Mouse (Mus musculus) cerebellum, adult 8-10 months (tissue): ENCODE measurements around the gene Mtx1.

Experiments used
- DNase-seq: peaks from one replicate; pipeline ENCODE4 v3.0.0; 2022

Gene Mtx1

GRCm38 (mm10) chr3:89210731-89211130 lies 16.2 kb downstream of the Mtx1 start:
- no peak for DNase-seq

DNA sequence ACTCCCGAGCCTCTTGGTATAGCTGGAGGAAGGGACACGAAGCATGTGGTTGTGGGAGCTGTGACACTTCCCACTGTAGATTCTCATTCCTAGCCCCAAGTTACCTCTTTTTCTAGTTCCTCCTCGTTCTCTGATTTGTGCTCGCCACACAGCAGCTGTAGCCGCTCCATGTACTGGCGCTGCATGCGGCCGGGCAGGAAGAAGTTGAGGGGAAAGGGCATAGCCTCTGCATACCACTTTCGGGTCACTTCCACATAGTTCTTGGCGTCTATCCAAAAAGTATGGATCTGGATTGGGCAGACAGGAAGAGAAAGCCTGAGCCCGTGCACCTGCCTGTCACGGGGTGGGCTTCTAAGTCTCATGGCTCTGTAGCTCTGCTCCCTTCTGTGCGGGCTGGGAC lies 16.7 kb downstream of the Mtx1 start:
- DNase-seq: no peak

DNA sequence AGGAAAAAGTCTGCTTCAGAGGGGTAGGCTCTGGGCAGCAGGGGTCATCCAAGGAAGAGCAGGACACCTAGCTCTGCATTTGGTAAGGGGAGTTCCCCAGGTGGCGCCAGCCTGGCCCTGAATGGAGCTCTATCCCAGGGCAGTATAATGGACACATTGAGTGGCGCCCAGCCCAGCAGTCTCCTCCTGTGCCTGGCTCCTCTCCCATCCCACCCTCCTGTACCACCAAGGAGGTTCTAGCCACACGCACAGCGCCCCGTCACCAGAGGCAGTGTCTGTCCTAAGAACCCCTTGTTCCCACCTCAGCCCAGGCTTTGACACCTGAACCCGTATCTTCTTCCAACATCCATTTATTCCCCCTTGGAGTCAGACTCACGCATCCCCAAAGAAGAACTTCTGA lies 17.2 kb downstream of the Mtx1 start:
- DNase-seq: no peak

DNA sequence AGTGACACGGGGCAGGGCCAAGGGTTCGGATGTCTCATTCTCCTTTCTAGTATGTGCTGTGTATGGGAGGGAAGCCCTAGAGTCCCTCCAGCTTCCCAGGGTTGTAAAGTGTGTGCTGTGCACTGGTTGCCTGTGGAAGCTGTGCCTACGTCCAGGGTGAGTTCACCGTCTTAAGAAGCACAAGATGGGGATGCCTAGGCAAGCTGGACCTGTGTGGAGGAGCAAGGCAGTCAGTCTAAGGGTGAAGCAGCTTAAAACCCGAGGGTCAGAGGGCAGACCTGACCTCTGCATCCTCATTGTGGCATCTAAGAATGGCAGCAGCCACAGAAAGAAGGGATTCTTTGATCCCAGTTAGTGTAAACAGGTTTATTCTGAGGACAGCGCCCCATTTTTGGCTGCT lies 18.2 kb downstream of the Mtx1 start:
- no peak for DNase-seq

DNA sequence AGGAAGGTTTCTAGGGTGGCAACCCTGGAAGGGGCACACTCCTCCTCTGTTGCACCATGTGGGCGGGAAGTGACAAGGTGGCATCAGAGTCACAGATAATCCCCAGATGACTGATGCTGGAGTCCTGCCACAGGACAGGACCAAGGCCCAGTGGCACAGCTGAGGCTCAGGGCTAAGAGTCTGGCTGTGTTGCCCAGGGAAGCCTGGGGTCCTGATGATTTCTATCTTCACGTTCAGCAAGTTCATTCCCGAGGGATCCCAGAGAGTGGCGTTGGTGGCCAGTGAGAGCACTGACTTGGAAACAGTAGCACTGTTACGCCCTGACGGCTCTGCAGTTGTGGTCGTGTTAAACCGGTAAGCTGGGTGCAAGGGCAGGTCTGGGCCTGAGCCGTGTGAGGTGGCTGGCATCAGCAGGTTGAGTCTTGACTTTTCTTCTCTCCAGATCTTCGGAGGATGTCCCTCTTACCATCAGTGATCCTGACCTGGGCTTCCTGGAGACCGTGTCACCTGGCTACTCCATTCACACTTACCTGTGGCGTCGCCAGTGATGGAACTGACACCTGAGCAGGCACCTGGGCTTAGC lies 18.7 kb downstream of the Mtx1 start:
- DNase-seq: no peak

GRCm38 (mm10) chr3:89206695-89207094 lies 20.2 kb downstream of the Mtx1 start:
- no peak for DNase-seq

- no peak for DNase-seq
These were observed 20.8 kb downstream of the Mtx1 start for GRCm38 (mm10) chr3:89206079-89206478.

- DNase-seq: no peak
These were observed 23.8 kb downstream of the Mtx1 start for GRCm38 (mm10) chr3:89203142-89203514.

DNA sequence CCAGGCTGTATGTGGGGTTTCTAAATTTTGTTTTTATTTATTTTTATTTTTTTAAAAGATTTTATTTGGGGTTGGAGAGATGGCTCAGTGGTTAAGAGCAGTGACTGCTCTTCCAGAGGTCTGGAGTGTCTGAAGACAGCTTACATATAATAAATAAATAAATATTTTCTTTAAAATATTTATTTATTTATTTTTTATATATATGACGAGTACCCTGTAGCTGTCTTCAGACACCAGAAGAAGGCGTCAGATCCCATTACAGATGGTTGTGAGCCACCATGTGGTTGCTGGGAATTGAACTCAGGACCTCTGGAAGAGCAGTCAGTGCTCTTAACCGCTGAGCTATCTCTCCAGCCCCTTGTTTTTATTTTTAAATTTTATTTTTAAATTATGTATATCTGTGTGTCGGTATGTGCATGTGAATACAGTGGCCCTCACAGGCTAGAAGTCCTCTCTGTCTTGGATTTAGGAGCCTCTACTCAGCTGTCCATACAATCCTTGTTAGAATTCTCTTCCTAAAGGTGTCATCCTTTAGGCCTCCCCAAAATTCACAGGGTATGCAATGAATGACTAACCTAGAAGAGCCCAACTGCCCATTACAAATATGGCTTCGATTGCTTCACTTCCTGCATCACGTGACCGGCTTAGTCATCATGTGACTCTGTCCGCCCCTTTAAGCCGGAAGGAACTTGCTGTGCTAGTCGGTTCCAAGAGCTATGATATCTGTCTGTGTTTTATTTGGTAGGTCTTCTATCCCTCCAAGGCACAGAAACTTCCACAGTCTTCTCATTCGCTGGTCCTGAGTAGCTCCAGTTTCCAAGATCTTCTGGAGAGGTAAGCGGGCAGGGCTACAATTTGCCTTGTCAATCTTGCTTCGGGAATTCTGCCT lies 24.4 kb downstream of the Mtx1 start, which contains the start of gene Gba:
Gene Gba (plus strand): TSS at position 676 of the 889 bp plus-strand sequence.
- DNase-seq: peak; percentile 86

- DNase-seq: no peak
These were observed 27.0 kb downstream of the Mtx1 start for GRCm38 (mm10) chr3:89199839-89200238.

GRCm38 (mm10) chr3:89195979-89196877 lies 30.7 kb downstream of the Mtx1 start:
- DNase-seq: peak; percentile 75

- DNase-seq: no peak
These were observed 33.0 kb downstream of the Mtx1 start for GRCm38 (mm10) chr3:89193853-89194252.

GRCm38 (mm10) chr3:89193351-89193750 lies 33.5 kb downstream of the Mtx1 start:
- no peak for DNase-seq

DNA sequence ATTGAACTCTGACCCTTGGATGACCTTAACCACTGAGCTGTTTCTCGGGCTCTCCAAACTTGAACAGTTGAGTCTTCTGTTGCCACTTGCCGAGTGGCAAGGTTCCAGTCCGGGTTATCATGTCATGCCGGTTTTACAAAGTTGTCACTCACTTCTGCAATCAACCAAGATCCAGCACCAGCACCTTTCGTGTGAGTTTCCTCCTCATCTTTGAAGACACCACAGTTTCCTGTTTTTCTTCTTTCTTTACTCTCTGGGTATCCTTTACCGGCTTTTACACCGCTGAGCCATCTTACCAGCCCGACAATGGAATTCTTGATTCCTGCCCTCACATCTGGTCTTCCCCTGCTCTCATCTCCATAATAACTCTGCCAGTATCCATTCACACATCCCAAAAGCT lies 36.5 kb downstream of the Mtx1 start:
- no peak for DNase-seq

DNA sequence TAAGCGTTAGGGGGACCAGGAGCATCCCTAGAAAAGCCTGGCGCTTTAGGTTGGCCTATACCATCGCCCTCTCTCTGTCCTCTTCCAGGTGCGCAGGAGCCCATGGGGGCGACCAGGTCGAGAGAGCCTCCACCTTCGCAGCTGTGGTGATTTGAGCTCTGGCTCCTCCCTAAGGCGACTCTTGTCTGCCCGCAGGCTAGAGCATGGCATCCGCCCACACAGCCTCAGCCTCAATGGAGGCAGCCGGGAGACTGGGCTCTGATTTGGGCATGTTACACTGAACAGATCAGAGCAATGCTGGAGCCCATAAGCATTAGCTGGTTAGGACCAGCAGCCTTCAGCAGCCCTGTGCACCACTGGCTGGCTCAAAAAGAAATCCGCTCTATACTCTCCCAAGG lies 38.4 kb downstream of the Mtx1 start:
- DNase-seq: no peak

DNA sequence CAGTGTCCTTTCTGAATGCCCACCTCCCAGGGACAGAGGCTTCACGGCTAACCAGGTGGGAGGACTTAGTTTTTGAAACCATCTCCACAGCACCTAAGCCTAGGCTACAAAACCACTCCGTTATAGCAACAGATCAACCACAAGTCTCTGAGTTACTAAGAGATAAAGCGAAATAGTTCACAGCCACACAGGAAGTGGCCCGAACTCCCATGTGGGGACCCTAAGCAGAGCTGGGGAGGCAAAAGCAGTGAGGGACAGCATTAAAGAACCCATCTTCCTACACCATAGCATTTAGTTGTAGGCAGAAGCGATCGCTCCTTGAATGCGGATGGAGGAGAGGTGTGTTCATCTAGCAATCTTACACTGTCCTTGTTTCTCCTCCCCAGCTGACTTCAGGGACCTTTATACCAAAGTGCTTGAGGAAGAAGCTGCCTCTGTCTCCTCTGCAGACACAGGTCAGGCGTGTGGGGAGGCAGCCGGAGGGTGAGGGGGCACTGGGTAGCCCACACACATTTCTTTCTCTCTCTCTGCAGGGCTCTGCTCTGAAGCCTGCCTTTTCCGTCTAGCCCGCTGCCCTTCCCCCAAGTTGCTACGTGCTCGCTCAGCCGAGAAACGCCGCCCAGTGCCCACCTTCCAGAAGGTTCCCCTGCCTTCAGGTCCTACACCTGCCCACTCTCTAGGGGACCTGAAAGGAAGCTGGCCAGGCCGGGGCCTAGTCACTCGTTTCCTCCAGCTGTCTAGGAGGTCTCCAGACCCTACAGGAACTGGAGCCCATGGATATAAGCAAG lies 39.0 kb downstream of the Mtx1 start:
- DNase-seq: no peak

GRCm38 (mm10) chr3:89187197-89187596 lies 39.7 kb downstream of the Mtx1 start:
- no peak for DNase-seq

GRCm38 (mm10) chr3:89183959-89184315 lies 43.0 kb downstream of the Mtx1 start:
- DNase-seq: no peak

DNA sequence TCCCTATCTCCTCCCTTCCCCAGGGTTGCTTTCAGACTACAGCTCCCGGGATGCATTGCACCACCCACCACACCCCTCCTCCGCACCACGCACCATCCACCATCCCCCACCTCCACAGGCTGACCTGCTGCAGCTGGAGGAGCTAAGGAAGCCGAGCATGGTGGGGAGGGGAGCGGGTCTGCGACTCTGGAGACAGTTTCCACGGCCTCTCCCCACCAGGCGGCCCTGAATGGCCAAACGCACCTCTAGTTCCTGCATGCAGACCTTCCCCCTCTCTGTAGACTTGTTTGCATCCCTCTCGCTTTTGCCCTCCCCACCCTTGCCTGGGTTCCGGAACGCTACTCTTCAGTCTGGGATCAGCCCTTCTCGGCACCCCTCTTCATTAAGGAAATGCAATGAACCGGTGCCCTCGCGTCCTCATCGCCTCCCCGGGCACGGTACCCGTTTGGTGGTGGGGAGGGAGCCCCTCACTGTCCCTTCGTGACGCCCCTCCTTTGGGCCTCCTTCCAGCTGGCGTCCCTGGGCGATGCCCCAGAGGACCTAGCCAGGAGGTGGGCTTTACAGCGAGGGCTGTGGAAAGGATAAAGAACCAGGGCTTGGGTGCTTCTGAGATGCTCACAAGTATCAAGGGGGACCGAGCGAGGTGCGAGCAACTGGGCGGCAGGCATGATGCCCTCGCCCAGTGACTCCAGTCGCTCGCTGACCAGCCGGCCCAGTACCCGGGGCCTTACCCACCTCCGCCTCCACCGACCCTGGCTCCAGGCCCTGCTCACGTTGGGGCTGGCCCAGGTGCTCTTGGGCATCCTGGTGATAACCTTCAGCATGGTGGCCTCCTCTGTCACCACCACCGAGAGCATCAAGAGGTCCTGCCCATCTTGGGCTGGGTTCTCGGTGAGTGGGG lies 43.6 kb downstream of the Mtx1 start, which contains the start of gene Fam189b:
Gene Fam189b (plus strand): TSS at position 86 of the 901 bp plus-strand sequence.
- peak; percentile 86 for DNase-seq

DNA sequence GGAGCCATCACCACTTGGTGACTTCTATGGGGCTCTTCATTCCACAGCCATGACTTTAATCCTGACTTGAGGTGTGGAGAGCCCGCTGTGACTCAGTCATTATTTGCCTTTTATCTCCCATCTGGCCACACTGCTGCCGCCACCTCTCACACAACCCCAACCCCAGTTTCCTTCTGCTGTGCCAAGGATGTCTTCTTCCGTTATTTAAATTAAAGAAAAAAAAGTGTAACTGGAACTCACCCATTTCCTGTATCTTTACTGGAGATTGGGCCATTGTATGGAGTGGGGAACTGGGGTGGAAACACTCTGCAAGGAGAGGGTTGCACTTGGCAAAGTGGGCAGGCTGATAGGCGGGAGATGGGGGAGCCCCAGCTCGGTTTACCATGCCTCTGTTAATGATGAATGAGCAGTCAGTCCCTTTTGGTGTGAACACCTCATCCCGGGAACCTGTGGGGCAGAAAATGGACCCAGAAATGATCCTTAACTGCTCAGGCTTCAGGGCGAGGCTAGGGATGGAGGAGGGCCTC lies 44.3 kb downstream of the Mtx1 start:
- DNase-seq: no peak
